Mouse (Mus musculus): ENCODE data around the gene Dkkl1. TPM values are rescaled to one million over a fixed set of nuclear protein-coding genes. Genes with fewer than 3 reads are reported as not detected.

Dkkl1 gene
- polyA plus RNA-seq, 1 experiment from 2014 or later = not detected

DNA sequence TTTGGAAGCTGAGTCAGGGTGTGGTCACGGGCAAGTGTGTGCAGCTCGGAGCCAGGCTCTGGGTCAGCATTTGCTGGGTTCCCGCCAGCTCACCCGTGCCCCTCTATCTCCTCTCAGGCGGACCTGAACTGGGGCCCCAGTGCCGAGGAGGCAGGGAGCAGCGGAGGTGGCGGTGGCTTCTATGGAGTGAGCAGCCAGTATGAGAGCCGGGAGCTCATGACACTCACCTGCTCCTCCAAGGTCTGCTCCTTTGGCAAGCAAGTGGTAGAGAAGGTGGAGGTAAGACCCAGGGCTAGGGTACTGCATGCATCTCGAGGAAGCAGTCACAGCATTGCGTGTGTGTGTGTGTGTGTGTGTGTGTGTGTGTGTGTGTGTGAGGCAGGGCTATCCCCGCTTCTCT is 19.2 kb upstream of the Dkkl1 start:
- H3K27me3 ChIP-seq (ENCODE audit: insufficient read depth, low read length) = 0 out of 2 replicates have a peak, but pooled peaks cover 3% of the 10 kb centered on the region
- H3K9ac ChIP-seq (replicated peaks; ENCODE audit: low read length) = no peak overlapping the region
- H3K4me2 ChIP-seq (replicated peaks; ENCODE audit: low read depth, low read length) = no peak overlapping the region
- no peak overlapping the region for H3K4me3 ChIP-seq (ENCODE audit: low read length)
- H3K9me3 ChIP-seq (ENCODE audit: low read length) = no peaks in the 10 kb centered on the region
- H3K4me1 ChIP-seq (ENCODE audit: insufficient read depth, low read length) = peaks cover 26% of the 10 kb centered on the region
- H3K36me3 ChIP-seq (ENCODE audit: insufficient read depth, low read length) = peaks cover 56% of the 10 kb centered on the region
- H3K27ac ChIP-seq (ENCODE audit: low read length) = no peak overlapping the region
- no peak for ATAC-seq (ENCODE audit: low FRiP score, low TSS enrichment)
- WGBS = 85% methylated on average over 12 of the region's 12 CpGs

DNA sequence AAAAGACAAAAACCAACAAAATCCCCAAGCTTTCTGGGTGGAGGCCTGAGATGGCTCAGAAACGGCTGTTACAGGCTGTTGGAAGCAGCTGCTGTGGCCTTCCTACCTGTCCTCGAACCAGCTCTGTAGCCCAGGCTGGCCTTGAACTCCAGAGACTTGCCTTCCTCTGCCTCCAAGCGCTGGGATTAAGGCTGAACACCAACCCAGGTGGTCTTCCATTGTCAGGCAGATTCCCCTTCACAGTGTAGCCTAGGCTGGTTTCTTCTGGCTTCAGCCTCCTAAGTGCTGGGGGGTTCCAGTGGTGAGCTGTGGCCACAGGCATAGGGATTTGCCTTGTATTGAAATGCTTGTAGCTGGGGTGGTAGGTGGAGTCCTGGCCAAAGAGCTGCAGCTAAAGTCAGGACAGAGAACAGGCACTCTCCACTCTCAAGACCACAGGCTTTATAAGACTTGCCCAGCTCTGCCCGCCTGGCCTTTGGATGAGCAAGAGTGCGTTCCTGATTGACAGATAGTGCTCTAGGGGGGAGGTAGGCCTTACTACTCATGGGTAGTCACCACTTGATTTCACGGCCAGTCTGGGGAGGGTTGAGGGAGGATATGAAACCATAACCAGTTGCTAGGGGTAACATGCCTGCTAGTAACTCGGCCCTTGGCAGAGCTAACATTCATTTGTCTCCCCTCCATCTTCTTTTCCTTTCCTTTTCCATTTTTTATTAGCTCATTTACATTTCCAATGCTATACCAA is 17.7 kb upstream of the Dkkl1 start:
- Histone ChIP-seq H3K4me2 (replicated peaks; ENCODE audit: low read depth, low read length) (no peak overlapping the region), H3K27ac (ENCODE audit: low read length) (no peak overlapping the region), H3K36me3 (ENCODE audit: insufficient read depth, low read length) (peaks cover 71% of the 10 kb centered on the region), H3K9me3 (ENCODE audit: low read length) (no peaks in the 10 kb centered on the region), H3K4me1 (ENCODE audit: insufficient read depth, low read length) (peaks cover 17% of the 10 kb centered on the region), H3K27me3 (ENCODE audit: insufficient read depth, low read length) (no peaks in the 10 kb centered on the region), H3K4me3 (ENCODE audit: low read length) (no peak overlapping the region), H3K9ac (replicated peaks; ENCODE audit: low read length) (no peak overlapping the region)
- ATAC-seq (ENCODE audit: low FRiP score, low TSS enrichment) = no peak
- 86% methylated on average over 7 of the region's 7 CpGs for WGBS

DNA sequence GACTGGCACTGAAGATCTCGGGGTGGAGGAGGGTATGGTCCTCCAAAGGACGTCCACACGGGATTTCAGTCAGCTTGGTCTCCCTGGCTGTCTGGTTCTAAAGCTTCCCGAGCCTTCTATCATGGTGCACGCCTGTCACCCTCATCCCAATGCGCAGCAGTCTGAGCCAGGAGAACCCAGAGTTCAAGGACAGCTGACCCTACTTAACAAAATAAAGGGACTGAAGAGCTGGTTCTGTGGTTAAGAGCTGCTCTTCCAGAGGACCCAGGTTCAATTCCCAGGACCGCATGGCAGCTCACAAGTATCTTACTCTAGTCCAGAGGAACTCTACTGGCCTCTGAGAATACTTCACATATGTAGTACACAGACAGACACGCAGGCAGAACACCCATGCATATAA is 17.1 kb upstream of the Dkkl1 start:
- Histone ChIP-seq H3K4me3 (ENCODE audit: low read length) (no peak overlapping the region), H3K9ac (replicated peaks; ENCODE audit: low read length) (no peak overlapping the region), H3K27ac (ENCODE audit: low read length) (no peak overlapping the region), H3K27me3 (ENCODE audit: insufficient read depth, low read length) (no peaks in the 10 kb centered on the region), H3K4me1 (ENCODE audit: insufficient read depth, low read length) (peaks cover 11% of the 10 kb centered on the region), H3K36me3 (ENCODE audit: insufficient read depth, low read length) (peaks cover 76% of the 10 kb centered on the region), H3K4me2 (replicated peaks; ENCODE audit: low read depth, low read length) (no peak overlapping the region), H3K9me3 (ENCODE audit: low read length) (no peaks in the 10 kb centered on the region)
- 88% methylated on average over 8 of the region's 8 CpGs for WGBS
- ATAC-seq (ENCODE audit: low FRiP score, low TSS enrichment) = no peak

DNA sequence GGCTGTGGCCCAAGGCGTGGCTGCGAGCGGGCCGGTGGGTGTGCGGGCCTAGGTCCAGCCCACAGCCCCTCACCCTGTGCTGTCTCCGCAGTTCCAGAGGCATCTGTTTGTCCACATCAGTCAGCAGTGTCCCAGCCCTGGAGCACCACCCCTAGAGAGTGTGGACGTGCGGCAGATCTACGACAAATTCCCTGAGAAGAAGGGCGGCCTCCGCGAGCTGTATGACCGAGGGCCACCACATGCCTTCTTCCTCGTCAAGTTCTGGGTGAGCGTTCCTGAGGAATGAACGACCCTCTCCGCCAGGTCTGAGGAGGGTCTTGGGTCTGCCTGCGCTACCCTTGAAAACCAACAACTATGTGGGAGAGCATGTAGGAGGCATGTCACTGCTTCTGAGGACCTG is 16.6 kb upstream of the Dkkl1 start:
- peaks cover 81% of the 10 kb centered on the region for H3K36me3 ChIP-seq (ENCODE audit: insufficient read depth, low read length)
- H3K4me1 ChIP-seq (ENCODE audit: insufficient read depth, low read length) = peaks cover 6% of the 10 kb centered on the region
- H3K4me3 ChIP-seq (ENCODE audit: low read length) = no peak overlapping the region
- no peaks in the 10 kb centered on the region for H3K27me3 ChIP-seq (ENCODE audit: insufficient read depth, low read length)
- 88% methylated on average over 18 of the region's 18 CpGs for WGBS
- H3K9ac ChIP-seq (replicated peaks; ENCODE audit: low read length) = no peak overlapping the region
- no peak for ATAC-seq (ENCODE audit: low FRiP score, low TSS enrichment)
- no peaks in the 10 kb centered on the region for H3K9me3 ChIP-seq (ENCODE audit: low read length)
- H3K27ac ChIP-seq (ENCODE audit: low read length) = no peak overlapping the region
- H3K4me2 ChIP-seq (replicated peaks; ENCODE audit: low read depth, low read length) = no peak overlapping the region

DNA sequence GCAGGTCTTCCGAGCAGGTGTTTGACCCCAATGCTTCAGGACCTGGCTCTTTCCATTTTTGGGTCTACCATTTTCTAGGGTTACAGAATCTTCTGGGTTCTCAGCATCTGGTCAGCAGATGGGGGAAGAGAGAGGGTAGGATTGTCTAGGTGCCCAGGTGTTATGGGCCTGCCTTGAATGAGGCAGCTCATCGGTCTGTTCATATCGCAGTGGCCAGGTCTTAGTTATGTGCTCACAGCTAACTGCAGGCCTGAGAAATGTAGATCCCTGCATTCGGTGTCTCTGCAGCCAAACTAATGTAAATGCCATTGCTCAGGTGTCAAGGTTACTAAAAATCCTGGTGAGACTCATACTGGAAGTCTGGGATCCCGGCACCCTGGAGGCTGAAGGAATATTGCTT is 14.5 kb upstream of the Dkkl1 start:
- H3K4me1 ChIP-seq (ENCODE audit: insufficient read depth, low read length) = no peaks in the 10 kb centered on the region
- 98% methylated on average over 5 of the region's 5 CpGs for WGBS
- H3K4me2 ChIP-seq (replicated peaks; ENCODE audit: low read depth, low read length) = no peak overlapping the region
- ATAC-seq (ENCODE audit: low FRiP score, low TSS enrichment) = no peak
- no peaks in the 10 kb centered on the region for H3K9me3 ChIP-seq (ENCODE audit: low read length)
- H3K27ac ChIP-seq (ENCODE audit: low read length) = no peak overlapping the region
- H3K36me3 ChIP-seq (ENCODE audit: insufficient read depth, low read length) = peaks cover 85% of the 10 kb centered on the region
- H3K9ac ChIP-seq (replicated peaks; ENCODE audit: low read length) = no peak overlapping the region
- no peak overlapping the region for H3K4me3 ChIP-seq (ENCODE audit: low read length)
- no peaks in the 10 kb centered on the region for H3K27me3 ChIP-seq (ENCODE audit: insufficient read depth, low read length)

DNA sequence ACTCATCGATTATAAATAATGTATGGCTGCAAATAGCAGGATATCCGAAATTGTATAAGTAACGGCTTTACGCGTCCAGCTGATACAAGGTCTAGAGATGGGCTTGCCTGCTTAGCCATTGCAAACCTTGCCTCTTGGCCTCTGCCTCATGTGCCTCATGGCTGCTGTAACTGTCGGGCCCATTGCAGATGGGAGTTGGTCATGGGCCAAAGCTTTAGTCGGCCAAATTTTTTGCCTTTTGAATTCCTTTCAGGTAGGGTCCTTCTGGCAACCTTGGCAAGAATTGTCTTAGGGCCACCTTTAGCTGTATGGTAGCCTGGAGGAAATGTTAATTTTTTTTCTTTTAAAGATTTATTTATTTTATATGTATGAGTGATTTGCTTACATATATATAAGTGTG is 12.9 kb upstream of the Dkkl1 start:
- no peak overlapping the region for H3K4me2 ChIP-seq (replicated peaks; ENCODE audit: low read depth, low read length)
- H3K4me3 ChIP-seq (ENCODE audit: low read length) = no peak overlapping the region
- ATAC-seq (ENCODE audit: low FRiP score, low TSS enrichment) = no peak
- no peak overlapping the region for H3K27ac ChIP-seq (ENCODE audit: low read length)
- H3K9ac ChIP-seq (replicated peaks; ENCODE audit: low read length) = no peak overlapping the region
- H3K4me1 ChIP-seq (ENCODE audit: insufficient read depth, low read length) = no peaks in the 10 kb centered on the region
- 88% methylated on average over 7 of the region's 7 CpGs for WGBS
- H3K36me3 ChIP-seq (ENCODE audit: insufficient read depth, low read length) = peaks cover 92% of the 10 kb centered on the region
- H3K27me3 ChIP-seq (ENCODE audit: insufficient read depth, low read length) = no peaks in the 10 kb centered on the region
- H3K9me3 ChIP-seq (ENCODE audit: low read length) = no peaks in the 10 kb centered on the region

DNA sequence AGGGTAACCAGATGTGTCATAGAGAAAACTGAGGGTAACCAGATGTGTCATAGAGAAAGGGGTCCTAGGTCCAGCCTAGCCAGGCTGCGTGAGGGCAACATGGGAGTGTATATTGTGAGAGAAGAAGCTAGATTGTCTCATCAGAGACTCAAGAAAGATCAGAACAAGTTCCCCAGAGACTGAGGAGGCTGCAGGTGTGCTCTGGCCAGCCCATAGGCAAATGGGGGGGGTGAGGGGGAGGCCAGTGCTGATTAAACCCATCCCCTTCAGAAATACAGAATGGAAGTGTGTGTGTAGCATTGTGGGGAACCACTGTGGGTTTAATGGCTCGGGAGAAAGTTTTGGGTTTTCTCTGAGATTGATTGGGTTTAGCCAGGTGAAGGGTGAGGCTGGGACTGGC is 9.7 kb upstream of the Dkkl1 start:
- no peaks in the 10 kb centered on the region for H3K9me3 ChIP-seq (ENCODE audit: low read length)
- WGBS = 86% methylated on average over 2 of the region's 2 CpGs
- H3K27me3 ChIP-seq (ENCODE audit: insufficient read depth, low read length) = no peaks in the 10 kb centered on the region
- H3K27ac ChIP-seq (ENCODE audit: low read length) = no peak overlapping the region
- ATAC-seq (ENCODE audit: low FRiP score, low TSS enrichment) = no peak
- peaks cover 27% of the 10 kb centered on the region for H3K4me1 ChIP-seq (ENCODE audit: insufficient read depth, low read length)
- no peak overlapping the region for H3K9ac ChIP-seq (replicated peaks; ENCODE audit: low read length)
- no peak overlapping the region for H3K4me3 ChIP-seq (ENCODE audit: low read length)
- H3K4me2 ChIP-seq (replicated peaks; ENCODE audit: low read depth, low read length) = no peak overlapping the region
- peaks cover 92% of the 10 kb centered on the region for H3K36me3 ChIP-seq (ENCODE audit: insufficient read depth, low read length)

DNA sequence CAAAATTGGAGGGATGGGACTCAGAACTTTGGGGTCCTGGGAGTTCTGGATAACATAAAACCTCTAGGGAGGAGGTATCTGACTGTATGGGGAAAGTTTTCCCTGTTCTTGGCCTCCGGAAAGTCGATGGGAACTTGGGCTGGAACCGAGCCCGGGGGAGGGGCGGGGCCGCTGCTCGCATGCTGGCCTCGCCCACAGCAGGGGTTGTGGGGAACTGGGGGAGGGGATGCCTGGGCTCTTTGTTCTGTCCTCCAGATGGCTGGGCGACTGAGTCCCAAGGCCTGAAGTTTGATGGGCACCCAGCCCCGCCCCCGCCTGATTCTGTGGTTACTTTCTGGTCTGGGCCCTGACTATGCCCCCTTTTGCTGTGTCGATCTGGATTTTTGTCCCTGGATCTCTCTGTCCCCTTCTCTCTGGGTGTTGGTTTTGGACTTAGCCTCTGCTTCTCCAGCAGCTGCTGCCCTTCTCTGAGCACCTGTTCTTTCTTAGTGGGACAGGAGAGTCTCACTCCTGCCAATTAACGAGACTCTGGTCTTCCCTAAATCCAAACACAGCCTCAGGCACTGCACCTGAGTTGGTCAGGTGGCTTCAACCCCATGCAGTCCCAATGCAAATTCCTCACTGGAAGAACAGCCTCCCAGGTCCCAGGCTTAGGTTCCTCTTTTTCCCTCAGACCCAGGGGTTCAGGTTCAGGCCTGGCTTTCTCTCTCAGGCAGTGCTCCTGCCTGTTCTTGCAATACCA is 4.7 kb upstream of the Dkkl1 start:
- Histone ChIP-seq H3K36me3 (ENCODE audit: insufficient read depth, low read length) (peaks cover 43% of the 10 kb centered on the region), H3K4me2 (replicated peaks; ENCODE audit: low read depth, low read length) (peak overlapping the region; percentile 89), H3K27ac (ENCODE audit: low read length) (peak overlapping the region; percentile 97), H3K4me1 (ENCODE audit: insufficient read depth, low read length) (peaks cover 44% of the 10 kb centered on the region), H3K9ac (replicated peaks; ENCODE audit: low read length) (peak overlapping the region; percentile 99), H3K9me3 (ENCODE audit: low read length) (no peaks in the 10 kb centered on the region), H3K27me3 (ENCODE audit: insufficient read depth, low read length) (peaks cover 8% of the 10 kb centered on the region; the same call in 1 of the 2 replicates), H3K4me3 (ENCODE audit: low read length) (peak overlapping the region; percentile 93)
- peak; percentile 82 for ATAC-seq (ENCODE audit: low FRiP score, low TSS enrichment)
- WGBS = 2% methylated on average over 13 of the region's 13 CpGs

DNA sequence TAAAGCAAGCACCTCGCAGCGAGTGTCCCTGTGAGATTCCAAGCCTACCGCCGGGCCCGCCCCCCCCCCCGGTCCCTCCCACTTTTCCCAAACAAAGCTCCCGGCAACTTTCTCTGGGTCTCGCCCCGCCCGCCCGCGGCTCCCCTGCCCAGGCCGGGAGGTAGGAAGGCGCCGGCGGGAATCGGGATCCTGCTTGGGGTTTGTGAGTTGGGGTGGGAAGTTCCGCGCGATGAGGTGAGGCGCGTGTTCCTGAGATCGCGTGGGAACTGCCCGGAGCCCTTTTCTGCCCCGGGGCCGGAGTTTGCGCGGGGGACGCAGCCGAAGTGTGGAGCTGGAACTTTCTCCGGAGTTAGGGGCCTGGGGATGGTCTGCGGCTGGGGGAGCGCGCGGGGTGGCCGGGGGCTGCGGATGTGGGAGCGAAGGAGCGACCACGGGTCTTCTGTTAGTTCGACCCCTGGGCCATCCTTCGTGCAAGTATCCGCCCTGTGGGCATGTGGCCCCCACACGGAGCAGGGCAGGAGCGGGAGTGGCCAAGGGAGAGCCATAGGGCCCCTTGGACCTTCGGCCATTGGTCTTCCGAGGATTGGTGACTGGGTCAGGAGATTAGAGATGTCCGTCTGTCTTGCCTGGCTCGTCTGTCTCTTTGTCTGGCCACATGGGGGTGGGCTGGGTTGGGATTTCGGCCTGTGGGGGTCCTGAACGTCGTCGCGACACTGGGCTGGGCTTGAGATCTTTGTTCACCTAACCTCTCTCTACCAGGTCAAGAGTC is 3.9 kb upstream of the Dkkl1 start, which contains the start of gene Tead2:
Gene Tead2, plus strand, starts transcription at position 81 of the 769 bp plus-strand sequence.
- peak within 1 kb of the TSS; percentile 93 for H3K4me3 ChIP-seq (ENCODE audit: low read length)
- WGBS = under 1% methylated on average over 53 of the region's 55 CpGs
- peaks cover 36% of the 10 kb centered on the region for H3K36me3 ChIP-seq (ENCODE audit: insufficient read depth, low read length)
- H3K4me1 ChIP-seq (ENCODE audit: insufficient read depth, low read length) = peaks cover 45% of the 10 kb centered on the region
- peak within 1 kb of the TSS; percentile 97 for H3K27ac ChIP-seq (ENCODE audit: low read length)
- peak; percentile 64 for ATAC-seq (ENCODE audit: low FRiP score, low TSS enrichment)
- H3K4me2 ChIP-seq (replicated peaks; ENCODE audit: low read depth, low read length) = peak within 1 kb of the TSS; percentile 89
- H3K27me3 ChIP-seq (ENCODE audit: insufficient read depth, low read length) = peaks cover 16% of the 10 kb centered on the region
- no peaks in the 10 kb centered on the region for H3K9me3 ChIP-seq (ENCODE audit: low read length)
- peak within 1 kb of the TSS; percentile 99 for H3K9ac ChIP-seq (replicated peaks; ENCODE audit: low read length)

Data from kidney, embryonic 16.5 days (tissue).